ENCODE assay signal across 14 mouse cellular contexts in the genomic region with DNA sequence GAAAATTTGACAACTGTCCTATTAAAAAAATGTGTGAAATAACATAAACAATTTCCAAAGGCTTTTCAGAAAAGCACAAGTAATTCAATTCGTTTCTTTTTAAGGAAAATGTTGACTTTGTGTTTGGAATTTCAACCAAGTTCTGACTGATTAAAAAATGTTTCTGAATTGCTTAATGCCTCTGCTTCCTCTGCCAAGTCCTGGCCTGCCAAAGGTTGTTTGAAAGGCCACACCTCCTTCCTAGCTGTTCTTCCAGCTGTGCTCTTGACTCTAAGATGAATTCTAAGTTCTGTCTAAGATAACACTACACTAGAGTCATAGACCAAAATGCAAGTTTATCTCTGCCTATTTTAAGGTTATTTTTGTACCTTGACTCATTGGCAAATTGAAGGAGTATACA. TPM values are rescaled to one million over a fixed set of nuclear protein-coding genes. Genes with fewer than 3 reads are reported as not detected.
A peak's percentile ranks its signal among the peaks of the same experiment; 100 is the strongest.
DNase-seq lines count a peak whose midpoint lies in the region.
"Had no signal": no experiment of that assay in that cellular context is flagged by ENCODE, and none has a peak within 500 bp of the region (broad histone marks: within the 10 kb centered on the region; RNA-seq: fewer than 3 reads in every experiment).

No protein-coding gene starts in this region.

- H3K4me3 ChIP-seq in forebrain, embryonic 10.5 days, result no peak overlapping the region
- no peak overlapping the region for H3K4me3 ChIP-seq in hindbrain, embryonic 10.5 days
- H3K4me3 ChIP-seq: heart, embryonic 13.5 days; limb, embryonic 15.5 days; neural tube, embryonic 13.5 days had no signal

- no peak overlapping the region for H3K27ac ChIP-seq in forebrain, embryonic 10.5 days
- no peak overlapping the region for H3K27ac ChIP-seq in hindbrain, embryonic 10.5 days
- H3K27ac ChIP-seq: heart, embryonic 13.5 days; limb, embryonic 15.5 days; neural tube, embryonic 13.5 days had no signal

- H3K27me3 ChIP-seq in forebrain, embryonic 10.5 days (ENCODE audit: poor library complexity, severe bottlenecking), result no peaks in the 10 kb centered on the region
- H3K27me3 ChIP-seq in hindbrain, embryonic 10.5 days (ENCODE audit: insufficient read depth, poor library complexity, severe bottlenecking), result no peaks in the 10 kb centered on the region
- H3K27me3 ChIP-seq: heart, embryonic 13.5 days; limb, embryonic 15.5 days; neural tube, embryonic 13.5 days had no signal

- no peaks in the 10 kb centered on the region for H3K4me1 ChIP-seq in forebrain, embryonic 10.5 days
- no peaks in the 10 kb centered on the region for H3K4me1 ChIP-seq in hindbrain, embryonic 10.5 days (replicated peaks)
- H3K4me1 ChIP-seq: limb, embryonic 15.5 days; neural tube, embryonic 13.5 days had no signal

- H3K36me3 ChIP-seq in forebrain, embryonic 10.5 days (replicated peaks), result no peaks in the 10 kb centered on the region
- H3K36me3 ChIP-seq in hindbrain, embryonic 10.5 days, result no peaks in the 10 kb centered on the region
- H3K36me3 ChIP-seq: G1E; heart, embryonic 13.5 days; limb, embryonic 15.5 days; neural tube, embryonic 13.5 days had no signal

- peak; percentile 23 for DNase-seq in adrenal gland, adult 2 months
- no peak for DNase-seq in adrenal gland, adult 8-10 months
- peak; percentile 65 for DNase-seq in urinary bladder, postnatal 14 days (ENCODE audit: low spot score)
- DNase-seq in urinary bladder, postnatal 10 days (ENCODE audit: low spot score), result no peak
- DNase-seq in kidney, postnatal 36 days, result peak; percentile 20 to 28
- DNase-seq in urinary bladder, postnatal 36 days (ENCODE audit: low spot score in 2 of 2), result peak; percentile 30 to 73
- DNase-seq in forebrain, embryonic 10.5 days (ENCODE audit: extremely low spot score, low spot score), result no peak
- DNase-seq in hindbrain, embryonic 10.5 days (ENCODE audit: low spot score), result no peak
- DNase-seq: cerebellum, postnatal 10 days had no signal

- WGBS in forebrain, embryonic 10.5 days, result 90% methylated on average over 1 of the region's 1 CpGs
- 78% methylated on average over 1 of the region's 1 CpGs for WGBS in hindbrain, embryonic 10.5 days

- no peaks in the 10 kb centered on the region for H3K9me3 ChIP-seq in forebrain, embryonic 10.5 days
- no peaks in the 10 kb centered on the region for H3K9me3 ChIP-seq in hindbrain, embryonic 10.5 days
- H3K9me3 ChIP-seq: G1E; heart, embryonic 13.5 days; limb, embryonic 15.5 days; neural tube, embryonic 13.5 days had no signal

RNA-seq across cellular contexts. Expression of gene Aldh1a1, which starts 8.0 kb away (rescaled TPM):
- total RNA-seq in adrenal gland, adult 2 months (2021), result 100 to 1,000 TPM; 112 to 251 TPM
- 3.2 and 5.2 TPM in 2 replicates for polyA plus RNA-seq in adrenal gland, adult 2 months (2012; rRNA removed)
- total RNA-seq in adrenal gland, adult 8-10 months (2022), result 1,000 to 10,000 TPM in 2 of 4 experiments, 10 to 100 TPM in 2; 54.3 to 1,242 (median 643) TPM
- 0.89 and 9.1 TPM in 2 replicates for polyA plus RNA-seq in forebrain, embryonic 10.5 days (2016; fragmentation: Nextera tagmentation; extraction: Ambion mirVana)
- polyA plus RNA-seq in hindbrain, embryonic 10.5 days (2016; fragmentation: Nextera tagmentation; extraction: Ambion mirVana), result 0.12 and 2.0 TPM in 2 replicates
- polyA plus RNA-seq: G1E; inflammation-experienced regulatory T-cells, adult 6 months had no signal

Comparison
In these comparisons a context has a peak if more than half of its experiments do, and no peak if none do; other contexts are left out.
1. DNase-seq: peak in adrenal gland, adult 2 months (single experiment), urinary bladder, postnatal 14 days (single experiment), kidney, postnatal 36 days (2 of 2) and urinary bladder, postnatal 36 days (2 of 2); none in adrenal gland, adult 8-10 months (single experiment), urinary bladder, postnatal 10 days (single experiment), forebrain, embryonic 10.5 days (single experiment) and hindbrain, embryonic 10.5 days (single experiment).